Mouse (Mus musculus): Measurements from ENCODE around the gene Zfp992. TPM values are rescaled to one million over a fixed set of nuclear protein-coding genes. Genes with fewer than 3 reads are reported as not detected.
"Not testable (repeated sequence)": the region's sequence is repeated elsewhere in the genome, so short reads cannot be mapped to it uniquely, and the experiment has no call there.

Zfp992 gene
- polyA plus RNA-seq, 1 experiment from 2014 or later = 3.3 TPM

- ATAC-seq (ENCODE audit: low FRiP score, low read depth) = peak; percentile 28
- H3K4me1 ChIP-seq = no peaks in the 10 kb centered on the region
- no peaks in the 10 kb centered on the region for H3K27me3 ChIP-seq (replicated peaks)
- peaks cover 7% of the 10 kb centered on the region; the same call in 1 of the 2 replicates for H3K36me3 ChIP-seq
- H3K4me2 ChIP-seq (replicated peaks) = no peak overlapping the region
- no peak overlapping the region for H3K27ac ChIP-seq
- H3K9me3 ChIP-seq = peaks cover 66% of the 10 kb centered on the region
- 92% methylated on average over 7 of the region's 7 CpGs for WGBS
- H3K9ac ChIP-seq = no peak overlapping the region
- no peak overlapping the region for H3K4me3 ChIP-seq
Measured at GRCm38 (mm10) chr4:146455321-146455721, 6.5 kb downstream of the Zfp992 start.

- WGBS = 74% methylated on average over 4 of the region's 4 CpGs
- Histone ChIP-seq H3K4me3 (no peak overlapping the region), H3K27ac (no peak overlapping the region), H3K4me1 (no peaks in the 10 kb centered on the region), H3K36me3 (peaks cover 7% of the 10 kb centered on the region; the same call in 1 of the 2 replicates), H3K4me2 (replicated peaks) (no peak overlapping the region), H3K9me3 (peaks cover 69% of the 10 kb centered on the region), H3K9ac (no peak overlapping the region), H3K27me3 (replicated peaks) (no peaks in the 10 kb centered on the region)
- ATAC-seq (ENCODE audit: low FRiP score, low read depth) = no peak
Measured at GRCm38 (mm10) chr4:146456061-146456726, 7.4 kb downstream of the Zfp992 start.

- WGBS = 68% methylated on average over 2 of the region's 2 CpGs
- no peak for ATAC-seq (ENCODE audit: low FRiP score, low read depth)
- peaks cover 69% of the 10 kb centered on the region for H3K9me3 ChIP-seq
Measured at GRCm38 (mm10) chr4:146457126-146457525, 8.3 kb downstream of the Zfp992 start.

GRCm38 (mm10) chr4:146457720-146458119 lies 8.9 kb downstream of the Zfp992 start:
- WGBS = 71% methylated on average over 1 of the region's 1 CpGs
- H3K4me3 ChIP-seq = no peak overlapping the region
- H3K36me3 ChIP-seq = peaks cover 7% of the 10 kb centered on the region; the same call in 1 of the 2 replicates
- no peak overlapping the region for H3K4me2 ChIP-seq (replicated peaks)
- no peak overlapping the region for H3K9ac ChIP-seq
- peaks cover 66% of the 10 kb centered on the region for H3K9me3 ChIP-seq
- no peaks in the 10 kb centered on the region for H3K27me3 ChIP-seq (replicated peaks)
- no peaks in the 10 kb centered on the region for H3K4me1 ChIP-seq
- H3K27ac ChIP-seq = no peak overlapping the region
- peak; percentile 12; the same call in 1 of the 2 replicates for ATAC-seq (ENCODE audit: low FRiP score, low read depth)

More at GRCm38 (mm10) chr4:146457126-146457525, 8.3 kb downstream of the Zfp992 start:
- H3K36me3 ChIP-seq = peaks cover 7% of the 10 kb centered on the region; the same call in 1 of the 2 replicates
- no peak overlapping the region for H3K4me3 ChIP-seq
- H3K4me2 ChIP-seq (replicated peaks) = no peak overlapping the region
- H3K9ac ChIP-seq = no peak overlapping the region
- no peaks in the 10 kb centered on the region for H3K27me3 ChIP-seq (replicated peaks)
- H3K27ac ChIP-seq = no peak overlapping the region
- no peaks in the 10 kb centered on the region for H3K4me1 ChIP-seq

- H3K36me3 ChIP-seq; H3K4me1 ChIP-seq; H3K4me3 ChIP-seq; H3K4me2 ChIP-seq (replicated peaks); H3K9ac ChIP-seq; H3K27ac ChIP-seq; H3K27me3 ChIP-seq (replicated peaks); ATAC-seq (ENCODE audit: low FRiP score, low read depth): not testable (repeated sequence)
- WGBS = 82% methylated on average over 5 of the region's 5 CpGs
- H3K9me3 ChIP-seq = peaks cover 57% of the 10 kb centered on the region
Measured at GRCm38 (mm10) chr4:146459822-146460221, 11.0 kb downstream of the Zfp992 start.

- WGBS = 83% methylated on average over 5 of the region's 5 CpGs
- peaks cover 54% of the 10 kb centered on the region for H3K9me3 ChIP-seq
- not testable (repeated sequence) for H3K27me3 ChIP-seq (replicated peaks); H3K36me3 ChIP-seq; H3K4me1 ChIP-seq; H3K4me2 ChIP-seq (replicated peaks); H3K27ac ChIP-seq; H3K4me3 ChIP-seq; H3K9ac ChIP-seq
- 0 out of 2 replicates have a peak, but pooled peaks have one; percentile 5 for ATAC-seq (ENCODE audit: low FRiP score, low read depth)
Measured at GRCm38 (mm10) chr4:146460685-146461084, 11.9 kb downstream of the Zfp992 start.

GRCm38 (mm10) chr4:146463649-146464351 lies 15.0 kb downstream of the Zfp992 start:
- H3K27ac ChIP-seq; H3K27me3 ChIP-seq (replicated peaks); H3K4me1 ChIP-seq; ATAC-seq (ENCODE audit: low FRiP score, low read depth); H3K9ac ChIP-seq; H3K36me3 ChIP-seq; H3K4me2 ChIP-seq (replicated peaks); H3K4me3 ChIP-seq: not testable (repeated sequence)
- H3K9me3 ChIP-seq = peaks cover 23% of the 10 kb centered on the region
- 87% methylated on average over 19 of the region's 19 CpGs for WGBS

- not testable (repeated sequence) for H3K27ac ChIP-seq; H3K4me1 ChIP-seq; H3K36me3 ChIP-seq; H3K4me2 ChIP-seq (replicated peaks); ATAC-seq (ENCODE audit: low FRiP score, low read depth); H3K27me3 ChIP-seq (replicated peaks); H3K9ac ChIP-seq; H3K4me3 ChIP-seq
- peaks cover 16% of the 10 kb centered on the region for H3K9me3 ChIP-seq
- 94% methylated on average over 11 of the region's 12 CpGs for WGBS
Measured at GRCm38 (mm10) chr4:146469984-146470383, 21.2 kb downstream of the Zfp992 start.

- ATAC-seq (ENCODE audit: low FRiP score, low read depth) = 0 out of 2 replicates have a peak, but pooled peaks have one; percentile 32
- H3K4me1 ChIP-seq; H3K4me2 ChIP-seq (replicated peaks); H3K9ac ChIP-seq; H3K4me3 ChIP-seq; H3K27me3 ChIP-seq (replicated peaks); H3K27ac ChIP-seq; H3K36me3 ChIP-seq: not testable (repeated sequence)
- H3K9me3 ChIP-seq = peaks cover 41% of the 10 kb centered on the region
- WGBS = no CpG with 5 or more reads among the region's 1 CpGs
Measured at GRCm38 (mm10) chr4:146474181-146474580, 25.4 kb downstream of the Zfp992 start.

- ATAC-seq (ENCODE audit: low FRiP score, low read depth) = peak; percentile 85
- 60% methylated on average over 79 of the region's 94 CpGs for WGBS
- H3K4me2 ChIP-seq (replicated peaks); H3K27ac ChIP-seq; H3K36me3 ChIP-seq; H3K4me3 ChIP-seq; H3K27me3 ChIP-seq (replicated peaks); H3K9ac ChIP-seq; H3K4me1 ChIP-seq: not testable (repeated sequence)
- peaks cover 35% of the 10 kb centered on the region for H3K9me3 ChIP-seq
Measured at GRCm38 (mm10) chr4:146474716-146475676, 26.2 kb downstream of the Zfp992 start.

GRCm38 (mm10) chr4:146476260-146476659 lies 27.4 kb downstream of the Zfp992 start:
- H3K4me2 ChIP-seq (replicated peaks); H3K4me3 ChIP-seq; H3K27ac ChIP-seq; H3K9ac ChIP-seq; ATAC-seq (ENCODE audit: low FRiP score, low read depth); H3K27me3 ChIP-seq (replicated peaks); H3K36me3 ChIP-seq; H3K4me1 ChIP-seq: not testable (repeated sequence)
- peaks cover 41% of the 10 kb centered on the region for H3K9me3 ChIP-seq
- 95% methylated on average over 2 of the region's 2 CpGs for WGBS

GRCm38 (mm10) chr4:146476959-146477358 lies 28.1 kb downstream of the Zfp992 start:
- H3K4me2 ChIP-seq (replicated peaks); H3K36me3 ChIP-seq; H3K27me3 ChIP-seq (replicated peaks); H3K4me3 ChIP-seq; H3K27ac ChIP-seq; H3K4me1 ChIP-seq; ATAC-seq (ENCODE audit: low FRiP score, low read depth); H3K9ac ChIP-seq: not testable (repeated sequence)
- peaks cover 46% of the 10 kb centered on the region for H3K9me3 ChIP-seq
- WGBS = 85% methylated on average over 3 of the region's 3 CpGs

Measured in neural tube, embryonic 12.5 days (tissue).